Mouse (Mus musculus) urinary bladder, adult 18-20 months (tissue): ENCODE data around the gene Ubald1.

Source experiments
- DNase-seq, 2 experiments: peaks; one replicate each; pipeline ENCODE4 v3.0.0; 2022; ENCODE audit warnings: low spot score in 2 of 2, mixed read lengths in 2 of 2

Gene Ubald1

DNA sequence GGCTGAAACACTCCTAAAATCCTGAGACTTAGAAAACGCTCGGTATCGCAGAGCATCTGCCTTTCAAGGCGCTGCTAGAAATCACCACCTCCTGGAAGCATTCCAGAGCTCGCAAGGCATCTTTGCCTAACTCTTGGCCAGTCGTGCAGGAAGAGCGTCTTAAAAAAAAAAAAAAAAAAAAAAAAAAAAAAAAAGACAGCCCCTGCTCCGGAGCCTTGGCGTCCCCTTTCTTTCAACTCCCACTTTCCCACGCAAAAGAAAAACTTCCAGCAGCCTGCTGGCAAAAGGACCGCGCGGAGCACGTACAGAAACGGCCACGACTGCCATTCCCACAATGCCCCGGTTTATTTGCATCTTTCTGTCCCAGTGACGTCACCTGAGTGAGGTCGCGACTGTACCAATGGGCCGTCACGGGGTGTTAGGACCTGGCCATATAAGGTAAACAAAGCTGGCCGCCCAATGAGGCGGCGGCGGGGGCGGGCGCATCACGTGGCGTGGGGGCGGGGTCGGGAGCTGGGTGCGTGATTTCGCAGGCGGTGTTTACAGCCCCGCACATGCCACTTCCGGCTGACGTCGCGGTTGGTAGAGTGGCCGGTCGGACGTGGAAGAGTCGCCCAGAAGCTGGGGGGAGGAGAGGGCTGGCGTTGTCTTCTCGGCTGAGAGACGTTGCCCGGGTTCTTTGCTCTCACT, at the start of gene Ubald1:
TSS of gene Ubald1 (minus strand) at position 180 of the 690 bp plus-strand sequence.
- DNase-seq = peak; percentile 89 to 97

DNA sequence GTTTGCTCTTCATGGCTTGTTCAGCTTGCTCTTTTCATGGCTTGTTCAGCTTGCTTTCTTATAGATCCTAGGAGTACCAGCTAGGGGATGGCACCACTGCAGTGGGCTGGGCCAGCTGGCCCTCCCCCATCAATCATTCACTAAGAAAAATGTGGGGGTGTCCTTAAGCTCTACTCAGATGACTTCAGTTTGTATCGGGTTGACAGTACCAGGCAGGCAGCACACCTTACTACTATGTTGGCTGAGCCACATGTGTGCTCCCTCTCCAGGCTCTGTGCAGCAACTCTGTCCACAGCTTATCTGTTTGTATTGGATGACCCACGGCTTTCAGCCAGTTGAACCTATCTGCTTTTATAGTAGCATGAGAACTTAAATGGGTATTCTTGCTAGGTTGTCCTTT, 48.4 kb upstream of the Ubald1 start:
- DNase-seq = no peak

DNA sequence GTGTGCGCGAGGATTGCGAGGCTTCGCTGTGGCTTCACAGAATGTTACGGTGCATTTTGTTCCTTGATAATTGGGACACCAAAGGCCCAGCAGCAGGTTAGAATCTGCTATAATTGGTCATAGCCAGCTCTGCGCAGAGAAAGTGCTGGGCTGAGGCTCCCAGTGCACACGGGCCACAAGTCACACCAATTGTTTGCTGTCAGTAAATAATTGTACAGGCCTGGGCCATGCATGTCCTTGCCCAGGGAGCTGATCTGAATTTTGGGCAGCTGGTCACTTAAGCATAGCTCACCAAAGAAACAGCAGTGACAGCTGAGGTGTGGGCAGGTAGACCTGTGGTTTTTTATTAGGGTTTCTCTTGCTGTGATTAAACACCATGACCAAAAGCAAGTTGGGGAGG, 47.9 kb upstream of the Ubald1 start:
- DNase-seq = no peak

DNA sequence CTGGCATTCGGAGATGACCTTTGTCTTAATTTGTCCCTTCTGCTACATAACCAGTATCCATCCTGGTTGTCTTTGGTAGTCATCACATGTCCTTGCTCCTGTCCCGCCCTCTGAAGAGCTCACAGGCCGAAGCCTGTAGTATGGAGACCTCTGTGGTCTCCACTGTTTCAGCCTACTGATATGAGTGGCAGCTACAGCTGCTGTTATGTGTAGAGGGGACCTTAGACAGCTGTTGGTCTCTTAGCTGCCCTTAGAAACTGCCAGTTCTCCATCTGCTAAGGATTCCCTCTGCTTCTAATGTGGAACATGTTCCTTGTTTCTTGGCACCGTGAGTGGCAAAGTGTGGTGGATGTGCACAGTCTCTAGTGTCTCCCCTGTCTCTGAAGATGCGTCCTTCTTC, 43.9 kb upstream of the Ubald1 start:
- DNase-seq = no peak

DNA sequence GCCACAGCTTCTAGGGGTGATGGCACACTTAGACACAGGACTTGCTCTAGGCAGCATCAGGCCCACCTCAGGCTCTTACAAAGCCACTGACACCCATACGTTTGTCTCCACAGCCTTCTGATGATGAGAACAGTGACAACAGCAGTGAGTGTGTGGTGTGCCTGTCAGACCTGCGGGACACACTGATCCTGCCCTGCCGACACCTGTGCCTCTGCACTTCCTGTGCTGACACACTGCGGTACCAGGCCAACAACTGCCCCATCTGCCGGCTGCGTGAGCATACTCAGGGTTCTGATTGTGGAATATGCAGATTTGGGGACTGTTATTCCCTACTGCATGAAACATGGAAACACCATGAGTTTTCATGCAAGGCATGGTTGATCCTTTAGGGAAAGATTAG, 42.4 kb upstream of the Ubald1 start:
- DNase-seq = no peak

DNA sequence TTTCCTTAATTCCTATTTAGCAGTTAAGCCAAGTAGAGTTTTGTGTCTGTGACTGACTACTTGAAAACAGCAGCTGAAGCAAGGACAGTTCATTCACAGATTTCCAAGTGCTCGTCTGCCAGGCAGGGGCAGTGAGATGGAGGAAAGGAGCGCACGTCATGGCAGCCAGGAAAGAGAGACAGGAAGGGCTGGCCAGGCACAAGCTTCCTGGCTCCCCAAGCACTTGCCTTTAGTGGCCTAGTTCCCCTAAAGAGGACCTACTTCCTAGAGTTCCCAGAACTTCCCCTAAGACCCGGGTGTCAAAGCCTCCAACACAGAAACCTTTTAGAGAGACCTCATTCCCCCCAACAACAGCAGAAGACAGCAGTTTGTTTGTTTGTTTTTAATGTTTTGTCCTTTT, 40.4 kb upstream of the Ubald1 start:
- no peak for DNase-seq

DNA sequence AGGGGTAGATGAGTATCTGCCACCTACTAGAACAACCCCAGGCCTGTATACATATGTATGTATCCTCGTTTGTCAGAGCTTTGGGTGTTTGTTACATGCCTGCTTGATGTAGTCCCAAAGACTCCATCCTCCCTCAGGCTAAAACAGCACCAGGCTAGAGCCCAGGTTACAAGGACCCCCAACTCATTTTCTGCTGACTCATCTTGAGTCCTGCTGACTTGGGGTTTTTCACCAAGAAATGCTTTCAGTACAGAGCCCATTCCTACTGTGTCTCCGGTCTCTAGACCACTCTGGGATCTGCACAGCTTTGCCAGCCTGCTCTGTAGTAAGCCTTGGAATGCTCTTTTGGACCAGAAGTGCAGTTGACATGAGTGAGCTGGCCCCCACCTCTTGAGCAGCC, 36.5 kb upstream of the Ubald1 start:
- no peak for DNase-seq

DNA sequence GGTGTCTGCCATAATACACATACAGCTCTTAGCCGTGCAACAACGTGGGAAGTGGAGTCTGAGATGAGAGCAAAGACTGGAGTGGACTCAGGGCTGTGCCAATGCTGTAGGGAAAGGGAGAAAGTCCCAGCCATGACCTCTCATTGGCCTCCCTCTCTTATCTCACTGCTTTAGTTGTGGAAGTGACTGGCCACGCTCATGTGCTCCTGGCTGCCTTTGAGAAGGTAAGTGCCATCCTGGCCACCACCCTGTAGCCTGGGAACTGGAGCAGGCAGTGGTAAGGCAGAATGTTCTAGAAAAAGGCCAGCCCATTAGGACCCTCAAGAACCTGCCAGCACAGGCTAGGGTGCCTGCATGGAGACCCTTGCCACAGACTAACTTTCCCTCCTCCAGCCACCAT, 35.8 kb upstream of the Ubald1 start:
- no peak for DNase-seq

DNA sequence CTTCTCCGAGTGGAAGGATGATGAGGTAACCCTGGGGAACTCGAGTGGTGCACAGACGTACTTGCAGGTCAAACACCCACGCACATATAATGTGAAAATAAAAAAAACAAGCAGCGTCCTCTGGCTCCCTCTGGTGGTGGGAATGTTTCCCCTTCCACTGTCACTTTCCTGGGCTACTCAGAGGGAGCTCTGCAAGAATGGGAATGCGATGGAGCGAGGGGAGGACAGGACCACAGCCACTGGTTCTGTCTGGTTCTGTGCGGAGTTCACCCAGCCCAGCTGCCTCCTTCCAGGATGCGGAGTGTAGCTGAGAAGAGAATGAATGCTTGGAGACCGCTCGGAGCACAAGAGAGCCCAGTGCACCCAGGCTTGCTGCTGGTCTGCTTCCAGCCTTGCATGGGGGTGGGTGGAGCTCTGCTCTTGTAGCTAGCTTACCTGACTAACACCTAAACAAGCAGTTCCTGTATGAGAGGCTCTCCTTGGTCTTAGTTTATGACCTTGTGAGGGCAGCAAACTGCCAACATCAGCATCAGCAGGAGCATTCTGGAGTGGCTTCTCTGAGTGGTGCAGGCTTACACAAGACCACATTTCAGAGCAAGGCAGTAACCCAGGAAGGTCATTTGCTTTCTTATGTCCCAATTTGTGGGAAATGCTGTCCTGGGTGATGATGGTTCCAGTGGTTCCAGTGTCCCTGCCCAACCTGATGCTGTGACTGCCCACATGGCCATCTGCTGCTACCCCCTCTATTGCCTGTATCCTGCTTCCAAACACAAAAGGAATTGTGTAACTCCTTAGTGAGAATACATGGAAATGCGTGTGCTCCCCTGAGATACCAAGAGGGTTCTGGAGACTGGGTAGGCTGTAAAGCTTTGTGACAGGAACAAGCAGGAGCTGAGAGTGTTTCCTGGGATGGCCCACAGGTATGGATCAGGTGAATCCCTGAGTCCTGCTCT, 33.9 kb upstream of the Ubald1 start:
- DNase-seq = peak; percentile 71 to 81

DNA sequence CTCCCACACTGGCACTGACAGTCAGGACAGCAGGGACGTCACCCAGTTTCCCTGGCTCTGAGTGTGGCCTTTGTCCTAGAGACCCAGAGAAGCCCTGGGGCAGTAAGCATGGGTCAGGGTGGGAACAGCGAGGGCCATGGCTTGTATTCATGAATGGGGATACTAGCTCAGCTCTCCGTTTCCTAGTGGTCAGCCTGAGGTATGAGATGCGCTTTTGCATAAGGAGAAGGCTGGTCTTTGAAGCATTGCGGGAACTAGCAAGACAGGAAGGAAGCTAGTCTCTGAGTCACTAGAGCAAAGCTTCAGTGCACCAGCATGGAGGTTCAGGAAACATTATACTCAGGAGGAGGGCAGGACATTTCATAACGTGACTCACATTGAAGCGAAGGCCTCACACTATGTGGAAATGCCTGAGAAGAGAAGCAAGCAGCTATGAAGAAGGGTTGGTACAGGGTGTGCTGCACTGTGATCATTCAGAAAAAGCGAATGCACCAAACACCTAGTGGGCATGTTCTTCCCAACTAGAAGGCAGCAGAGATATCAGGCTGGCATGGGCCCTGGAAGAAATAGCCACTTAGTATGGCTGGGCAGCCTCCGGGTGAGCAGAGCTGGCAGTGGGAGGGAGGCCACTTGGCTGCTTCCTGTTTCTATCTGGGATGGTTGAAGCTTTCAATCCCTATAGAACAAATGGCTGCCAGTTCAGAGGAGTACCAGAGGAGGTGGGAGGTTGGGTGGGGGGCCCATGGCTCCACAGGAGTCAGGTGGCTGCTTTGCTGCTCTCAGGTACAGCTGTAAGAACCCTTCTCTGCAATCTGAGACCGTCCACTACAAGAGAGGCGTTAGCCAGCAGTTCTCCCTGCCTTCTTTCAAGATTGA, 33.0 kb upstream of the Ubald1 start:
- no peak for DNase-seq

DNA sequence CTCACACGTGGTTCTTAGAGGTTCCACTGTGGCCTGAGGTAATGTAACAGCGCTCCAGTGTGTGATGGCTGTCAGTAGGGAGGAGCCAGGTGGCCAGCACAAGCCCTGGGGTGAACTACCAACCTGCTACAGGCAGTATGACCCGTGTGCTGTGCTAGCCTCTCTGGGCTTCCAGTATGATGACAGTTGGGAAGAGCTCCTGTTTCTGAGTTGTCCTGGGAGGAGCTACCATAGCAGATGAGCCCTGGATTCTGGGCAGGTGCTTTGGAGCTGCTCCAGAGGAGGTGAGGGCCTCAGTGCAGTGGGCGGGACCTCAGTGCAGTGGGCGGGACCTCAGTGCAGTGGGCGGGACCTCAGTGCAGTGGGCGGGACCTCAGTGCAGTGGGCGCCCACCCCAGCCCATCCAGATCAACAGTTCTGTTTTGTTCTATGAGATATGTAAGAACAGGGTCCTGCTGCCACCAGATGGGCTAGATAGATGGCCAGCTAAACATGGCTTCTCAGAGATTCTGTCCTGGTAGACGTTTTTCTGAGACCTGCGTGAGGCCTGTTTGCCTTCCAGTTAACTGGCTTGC, 32.0 kb upstream of the Ubald1 start:
- DNase-seq = no peak

DNA sequence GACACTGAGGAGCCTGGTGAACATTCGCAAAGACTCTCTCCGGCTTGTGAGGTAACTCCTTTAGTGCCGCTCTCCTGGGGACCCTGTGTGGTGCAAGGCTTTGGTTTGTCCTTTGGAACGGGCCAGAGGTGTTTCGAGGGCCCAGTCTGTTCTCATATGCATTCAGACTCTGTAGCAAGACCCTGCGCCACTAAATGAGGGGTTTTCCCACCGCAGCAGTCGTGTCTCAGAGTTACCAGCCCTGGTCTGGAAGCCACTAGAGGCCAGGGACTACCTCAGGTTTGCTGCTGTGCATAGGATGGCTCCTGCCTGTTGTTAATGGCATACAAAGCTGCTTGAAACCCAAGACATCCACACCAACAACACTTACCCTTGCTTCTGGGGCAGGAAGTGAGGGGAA, 30.6 kb upstream of the Ubald1 start:
- no peak for DNase-seq

DNA sequence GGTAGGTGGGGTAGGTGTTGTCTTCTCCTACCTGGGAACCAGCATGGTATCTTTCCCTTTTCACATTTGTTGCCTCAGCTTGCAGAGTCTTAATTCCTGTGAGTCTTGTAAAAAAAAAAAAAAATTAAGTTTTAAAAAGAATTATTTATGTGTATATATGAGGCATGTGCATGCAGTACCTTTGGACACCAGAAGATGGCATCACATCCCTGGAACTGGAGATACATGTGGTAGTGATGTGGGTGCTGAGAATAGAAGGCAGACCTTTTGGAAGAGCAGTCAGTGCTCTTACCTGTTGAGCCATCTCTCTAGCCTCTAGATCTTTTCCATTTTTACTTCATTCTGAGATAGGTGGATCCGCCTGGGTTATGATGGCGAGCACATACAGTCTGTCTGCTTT, 29.6 kb upstream of the Ubald1 start:
- no peak for DNase-seq

DNA sequence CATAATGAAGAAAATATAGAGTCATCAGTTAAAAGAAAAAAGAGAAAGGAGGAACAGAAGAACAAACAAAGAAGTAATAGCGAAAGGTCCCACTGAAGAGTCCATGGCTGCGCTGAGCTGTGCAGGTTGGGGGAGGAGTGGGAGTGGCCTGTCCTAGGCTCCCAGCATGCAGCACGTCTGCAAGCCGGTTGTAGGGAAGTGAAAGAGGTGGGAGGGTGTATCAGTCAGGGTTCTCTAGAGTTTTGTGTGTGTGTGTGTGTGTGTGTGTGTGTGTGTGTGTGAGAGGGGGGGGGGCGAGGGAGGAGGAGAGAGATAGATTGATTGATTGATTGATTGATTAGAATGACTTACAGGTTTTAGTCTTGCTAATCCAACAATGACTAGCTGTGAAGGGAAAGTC, 27.9 kb upstream of the Ubald1 start:
- no peak for DNase-seq

DNA sequence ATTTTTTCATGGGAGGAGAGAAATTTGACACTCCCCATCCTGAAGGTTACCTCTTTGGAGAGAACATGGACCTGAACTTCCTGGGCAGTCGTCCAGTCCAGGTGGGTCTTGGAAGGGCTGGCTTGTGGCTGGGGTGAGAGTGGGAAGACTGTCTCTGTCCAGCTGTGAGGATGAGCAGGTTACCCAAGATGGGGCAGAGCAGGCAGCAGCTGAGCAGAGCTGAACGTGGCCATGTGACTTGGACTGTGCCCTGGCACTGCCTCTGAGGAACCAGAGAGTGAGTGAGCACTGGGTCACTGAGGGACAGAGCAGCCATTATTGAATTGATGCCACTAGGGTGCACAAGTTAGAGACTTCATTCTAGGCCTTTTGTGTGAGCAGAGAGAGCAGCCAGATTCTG, 27.3 kb upstream of the Ubald1 start:
- no peak for DNase-seq

DNA sequence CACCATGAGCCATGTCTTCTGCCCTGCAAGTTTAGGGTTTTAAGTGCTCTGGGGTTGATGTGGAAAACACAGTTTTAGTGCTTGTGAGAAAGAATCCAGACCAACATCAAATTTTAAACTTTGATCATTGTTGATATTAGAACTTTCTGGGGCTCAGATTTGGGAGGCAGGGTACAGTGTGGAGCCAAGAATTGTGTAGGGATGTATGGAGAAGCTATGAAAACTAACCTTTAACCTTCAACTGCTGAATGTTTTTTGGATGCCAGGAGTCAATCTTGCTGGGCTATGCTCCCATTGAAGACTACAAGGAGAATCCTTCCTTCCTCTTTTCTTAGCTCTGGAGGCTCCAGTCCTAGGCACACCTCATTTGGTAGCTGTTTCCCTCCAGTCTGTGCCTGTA, 26.4 kb upstream of the Ubald1 start:
- no peak for DNase-seq

DNA sequence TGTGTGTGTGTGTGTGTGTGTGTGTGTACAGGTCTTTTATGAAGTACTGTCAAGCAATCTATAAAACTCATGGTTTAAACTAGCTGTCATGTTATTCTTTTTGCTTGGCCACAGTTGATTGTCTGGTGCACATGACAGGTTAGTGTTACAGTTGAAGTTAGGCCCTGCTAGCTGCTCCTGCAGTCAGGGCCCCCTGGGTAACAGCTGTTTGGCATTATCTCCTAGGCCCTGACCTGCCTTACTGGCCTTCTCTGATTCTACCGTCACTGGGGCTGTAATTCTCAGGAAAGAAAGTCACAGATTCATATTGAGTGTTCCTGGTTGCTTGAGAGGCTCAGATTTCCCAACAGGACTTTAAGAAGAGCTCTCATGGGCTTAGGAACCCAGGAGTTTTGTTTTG, 25.5 kb upstream of the Ubald1 start:
- DNase-seq = no peak

DNA sequence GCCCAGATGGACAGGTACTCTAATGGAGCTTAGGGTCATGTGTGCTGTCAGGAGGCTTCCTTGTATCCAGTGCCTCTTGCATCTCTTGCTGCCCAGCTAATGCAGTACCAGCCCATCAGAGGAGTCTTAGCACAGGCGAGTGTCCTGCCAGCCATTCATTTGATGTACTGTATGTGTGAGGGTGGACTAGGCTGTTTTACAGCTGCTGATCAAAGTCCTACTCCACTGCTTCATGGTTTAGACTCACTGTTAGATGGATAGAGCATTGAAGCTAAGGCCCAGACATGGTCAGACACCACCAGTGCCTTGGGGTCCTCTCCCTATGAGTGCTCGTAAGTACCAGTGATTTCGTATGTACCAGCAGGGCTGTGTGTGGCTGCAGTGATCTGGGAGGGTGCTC, 24.8 kb upstream of the Ubald1 start:
- DNase-seq = no peak

DNA sequence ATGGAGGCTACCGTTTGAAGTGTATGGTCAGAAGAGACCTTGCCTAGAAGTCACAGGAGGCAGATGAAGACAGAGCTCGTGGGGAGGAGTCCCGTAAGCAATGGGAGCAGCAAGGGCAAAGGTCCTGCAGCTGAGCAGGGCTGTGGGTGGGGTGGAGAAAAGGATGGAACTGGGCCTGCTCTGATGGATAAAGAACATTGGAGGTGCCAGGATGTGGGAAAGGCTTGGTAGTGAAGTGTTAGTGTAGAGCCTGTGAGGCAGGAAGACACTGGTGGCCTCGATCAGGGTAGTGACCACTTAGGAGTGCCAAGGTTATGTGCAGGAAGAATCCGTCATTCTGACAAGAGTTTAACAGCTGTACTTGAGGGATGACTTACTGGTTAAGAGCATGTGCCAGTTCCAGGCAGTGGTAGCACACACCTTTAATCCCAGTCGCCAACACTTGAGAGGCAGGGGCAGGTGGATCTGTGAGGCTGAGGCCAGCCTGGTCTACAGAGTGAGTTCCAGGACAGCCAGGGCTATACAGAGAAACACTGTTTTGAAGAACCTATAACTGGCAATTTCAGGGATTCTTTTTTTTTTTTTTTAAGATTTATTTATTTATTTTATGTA, 23.5 kb upstream of the Ubald1 start:
- DNase-seq = no peak

DNA sequence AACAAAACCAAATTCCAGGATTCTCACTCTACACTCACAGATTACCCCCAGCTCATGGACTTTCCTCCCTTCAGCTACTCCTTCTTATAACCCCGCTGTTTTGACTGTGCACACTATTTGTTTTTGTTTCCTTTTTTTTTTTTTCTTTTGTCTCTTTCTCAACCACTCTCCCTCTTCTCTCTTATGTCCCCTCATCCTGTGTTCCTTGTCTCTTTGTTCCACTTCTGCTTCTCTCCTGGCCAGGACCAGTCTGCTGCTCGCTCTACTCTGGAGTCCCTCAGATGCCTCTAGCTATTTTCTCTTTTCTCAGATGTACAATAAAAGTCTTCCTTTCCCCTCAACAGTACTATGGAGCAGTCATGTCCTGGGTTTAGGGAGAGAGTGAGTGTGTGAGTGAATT, 22.3 kb upstream of the Ubald1 start:
- DNase-seq = no peak

DNA sequence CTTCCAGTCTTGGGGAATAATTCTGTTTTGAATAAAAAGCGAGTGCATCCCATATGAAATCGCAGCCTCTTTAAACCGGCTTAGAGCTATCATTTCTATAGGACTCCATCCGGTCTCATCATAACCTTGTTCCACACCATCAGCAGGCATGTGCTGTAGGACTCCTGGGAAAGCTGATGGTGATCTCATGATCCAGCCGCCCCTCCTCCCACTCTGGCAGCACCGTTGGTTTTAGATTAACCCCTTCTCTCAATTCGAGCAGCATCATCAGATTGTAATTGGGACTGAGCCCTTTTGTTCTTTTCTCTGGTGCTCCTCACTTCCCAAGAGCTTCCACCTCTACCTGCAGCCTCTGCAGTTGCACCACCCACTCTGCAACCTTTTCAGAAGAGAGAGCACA, 21.1 kb upstream of the Ubald1 start:
- DNase-seq = no peak
